Mouse (Mus musculus) ZHBTc4 (cell line): Measurements from ENCODE around the gene Ankrd12.
A peak's percentile ranks its signal among the peaks of the same experiment; 100 is the strongest.
"Not testable (repeated sequence)": the region's sequence is repeated elsewhere in the genome, so short reads cannot be mapped to it uniquely, and the experiment has no call there.

Experiments
- DNase-seq: peaks from one replicate; pipeline ENCODE4 v3.0.0-alpha.2; 2011; ENCODE audit warnings: low read depth, low spot score

Ankrd12 gene

GRCm38 (mm10) chr17:66084486-66084885, 7.6 kb upstream of the Ankrd12 start:
- DNase-seq, result peak; percentile 59

- DNase-seq, result no peak
Measured at GRCm38 (mm10) chr17:66077437-66077850, 555 bp upstream of the Ankrd12 start.

- peak; percentile 66 for DNase-seq
Measured at GRCm38 (mm10) chr17:66076174-66076927, 538 bp downstream of the Ankrd12 start.

- DNase-seq, result no peak
Measured at GRCm38 (mm10) chr17:66075827-66076173, 1.1 kb downstream of the Ankrd12 start.

GRCm38 (mm10) chr17:66073971-66074370, 2.9 kb downstream of the Ankrd12 start:
- DNase-seq, result no peak

GRCm38 (mm10) chr17:66069036-66069435, 7.9 kb downstream of the Ankrd12 start:
- not testable (repeated sequence) for DNase-seq

GRCm38 (mm10) chr17:66065115-66065514, 11.8 kb downstream of the Ankrd12 start:
- no peak for DNase-seq

- no peak for DNase-seq
Measured at GRCm38 (mm10) chr17:66061241-66061938, 15.5 kb downstream of the Ankrd12 start.

- DNase-seq, result no peak
Measured at GRCm38 (mm10) chr17:66058160-66058559, 18.7 kb downstream of the Ankrd12 start.

GRCm38 (mm10) chr17:66057145-66057544, 19.7 kb downstream of the Ankrd12 start:
- DNase-seq, result no peak

GRCm38 (mm10) chr17:66053349-66053748, 23.5 kb downstream of the Ankrd12 start:
- no peak for DNase-seq

GRCm38 (mm10) chr17:66048795-66049194, 28.1 kb downstream of the Ankrd12 start:
- no peak for DNase-seq

- no peak for DNase-seq
Measured at GRCm38 (mm10) chr17:66048199-66048598, 28.7 kb downstream of the Ankrd12 start.

GRCm38 (mm10) chr17:66043679-66044078, 33.2 kb downstream of the Ankrd12 start:
- DNase-seq, result not testable (repeated sequence)

GRCm38 (mm10) chr17:66041020-66041419, 35.9 kb downstream of the Ankrd12 start:
- DNase-seq, result no peak

GRCm38 (mm10) chr17:66033239-66033638, 43.6 kb downstream of the Ankrd12 start:
- DNase-seq, result no peak

GRCm38 (mm10) chr17:66031991-66032390, 44.9 kb downstream of the Ankrd12 start:
- DNase-seq, result no peak

GRCm38 (mm10) chr17:66024211-66024610, 52.7 kb downstream of the Ankrd12 start:
- DNase-seq, result no peak

- no peak for DNase-seq
Measured at GRCm38 (mm10) chr17:66011790-66012189, 65.1 kb downstream of the Ankrd12 start.

- DNase-seq, result no peak
Measured at GRCm38 (mm10) chr17:66007892-66008291, 69.0 kb downstream of the Ankrd12 start.

- no peak for DNase-seq
Measured at GRCm38 (mm10) chr17:66007473-66007872, 69.4 kb downstream of the Ankrd12 start.

- DNase-seq, result no peak
Measured at GRCm38 (mm10) chr17:65988151-65988820, 88.6 kb downstream of the Ankrd12 start.
